Mouse (Mus musculus) lung, postnatal 4 days (tissue): Measurements from ENCODE around the gene Glis1.
A peak's percentile ranks its signal among the peaks of the same experiment; 100 is the strongest.

ENCODE experiments used
- DNase-seq, 2 experiments: peaks; one replicate each; pipeline ENCODE4 v3.0.0; 2021

Gene Glis1

GRCm38 (mm10) chr4:107634631-107635030 is 200.2 kb downstream of the Glis1 start:
- DNase-seq: no peak

GRCm38 (mm10) chr4:107636099-107636498 is 201.7 kb downstream of the Glis1 start:
- DNase-seq: no peak

GRCm38 (mm10) chr4:107637670-107638069 is 203.3 kb downstream of the Glis1 start:
- DNase-seq: peak in 1 of 2 experiments; percentile 47

- DNase-seq: no peak
Measured at GRCm38 (mm10) chr4:107638303-107638702, 203.9 kb downstream of the Glis1 start.

- DNase-seq: no peak
Measured at GRCm38 (mm10) chr4:107641624-107642023, 207.2 kb downstream of the Glis1 start.

GRCm38 (mm10) chr4:107648959-107649485 is 214.6 kb downstream of the Glis1 start:
- no peak for DNase-seq

GRCm38 (mm10) chr4:107651021-107651496 is 216.7 kb downstream of the Glis1 start:
- DNase-seq: no peak

- peak; percentile 74 to 84 for DNase-seq
Measured at GRCm38 (mm10) chr4:107652598-107653279, 218.3 kb downstream of the Glis1 start.

- no peak for DNase-seq
Measured at GRCm38 (mm10) chr4:107653280-107653643, 218.9 kb downstream of the Glis1 start.

GRCm38 (mm10) chr4:107660649-107661048 is 226.3 kb downstream of the Glis1 start:
- DNase-seq: no peak

- DNase-seq: no peak
Measured at GRCm38 (mm10) chr4:107668514-107668913, 234.1 kb downstream of the Glis1 start.

- DNase-seq: no peak
Measured at GRCm38 (mm10) chr4:107670731-107671130, 236.3 kb downstream of the Glis1 start.

- DNase-seq: peak; percentile 83 to 86
Measured at GRCm38 (mm10) chr4:107673638-107674321, 239.4 kb downstream of the Glis1 start.

- no peak for DNase-seq
Measured at GRCm38 (mm10) chr4:107674322-107674644, 239.9 kb downstream of the Glis1 start.

- no peak for DNase-seq
Measured at GRCm38 (mm10) chr4:107675645-107676044, 241.3 kb downstream of the Glis1 start.

GRCm38 (mm10) chr4:107680311-107681098 is 246.1 kb downstream of the Glis1 start:
- no peak for DNase-seq

- no peak for DNase-seq
Measured at GRCm38 (mm10) chr4:107681099-107681849, 246.9 kb downstream of the Glis1 start.

- DNase-seq: no peak
Measured at GRCm38 (mm10) chr4:107683006-107683756, 248.8 kb downstream of the Glis1 start.

- no peak for DNase-seq
Measured at GRCm38 (mm10) chr4:107684130-107684529, 249.7 kb downstream of the Glis1 start, which contains the start of gene Dmrtb1. Gene Dmrtb1, minus strand, starts transcription at chr4:107684230.
